Mouse (Mus musculus) ES-Bruce4 (cell line): ENCODE results near the gene Gpank1. TPM values are rescaled to one million over a fixed set of nuclear protein-coding genes. Genes with fewer than 3 reads are reported as not detected.

Source experiments
- H3K27ac ChIP-seq: 2 replicates; pipeline ENCODE4 v1.5.1; 2012; ENCODE audit warnings: low read length, inconsistent platforms; ENCODE audit not compliant: insufficient read depth
- H3K27me3 ChIP-seq: 2 replicates; pipeline ENCODE4 v1.6.1; 2012; ENCODE audit warnings: mild to moderate bottlenecking, low read length, inconsistent platforms; ENCODE audit not compliant: control insufficient read depth, poor library complexity, insufficient read depth, severe bottlenecking
- H3K36me3 ChIP-seq: 2 replicates; pipeline ENCODE4 v1.6.1; 2012; ENCODE audit warnings: inconsistent platforms, mild to moderate bottlenecking, low read length, moderate library complexity; ENCODE audit not compliant: control insufficient read depth, poor library complexity, insufficient read depth, severe bottlenecking
- H3K4me1 ChIP-seq: one replicate; pipeline ENCODE4 v1.8.1; 2011; ENCODE audit warnings: low read length; ENCODE audit not compliant: control insufficient read depth, insufficient read depth
- H3K4me3 ChIP-seq: 2 replicates; pipeline ENCODE4 v1.5.1; 2011; ENCODE audit warnings: low read depth, mild to moderate bottlenecking, low read length
- H3K9ac ChIP-seq: 2 replicates; pipeline ENCODE4 v1.6.1; 2012; ENCODE audit warnings: low read depth, mild to moderate bottlenecking, inconsistent platforms; ENCODE audit not compliant: poor library complexity, severe bottlenecking
- H3K9me3 ChIP-seq: replicated peaks from 2 replicates; pipeline ENCODE4 v1.6.1; 2012; ENCODE audit warnings: mild to moderate bottlenecking, low read length, inconsistent platforms; ENCODE audit not compliant: control insufficient read depth, poor library complexity, insufficient read depth, severe bottlenecking
- CTCF ChIP-seq: IDR thresholded peaks from one replicate; pipeline ENCODE4 v1.8.1; 2011; ENCODE audit warnings: low read depth, low read length
- EP300 ChIP-seq: IDR thresholded peaks from 2 replicates; pipeline ENCODE4 v1.6.1; 2011; ENCODE audit warnings: low read depth, low read length; ENCODE audit not compliant: insufficient read depth
- POLR2A ChIP-seq: IDR thresholded peaks from one replicate; pipeline ENCODE4 v1.8.1; 2011; ENCODE audit warnings: low read length; ENCODE audit not compliant: insufficient read depth
- polyA plus RNA-seq: library from polyadenylated mRNA; stranded (reverse); fragments of >200 nt; gene quantifications from 2 replicates; pipeline ENCODE4 v1.2.4, GENCODE M21; 2011; ENCODE audit warnings: low read depth; ENCODE audit not compliant: missing spikeins, insufficient read depth, insufficient read length

The Gpank1 gene
- polyA plus RNA-seq, 1 experiment, result 19.1 TPM

GRCm38 (mm10) chr17:35080248-35080647 lies 41.0 kb upstream of the Gpank1 start:
- no peak for TF ChIP-seq POLR2A
- no peak for TF ChIP-seq EP300
- no peak for TF ChIP-seq CTCF
- Histone ChIP-seq H3K9ac (no peak overlapping the region), H3K4me3 (no peak overlapping the region), H3K9me3 (no peaks in the 10 kb centered on the region), H3K36me3 (no peaks in the 10 kb centered on the region), H3K27ac (no peak overlapping the region), H3K4me1 (peaks cover 2% of the 10 kb centered on the region), H3K27me3 (no peaks in the 10 kb centered on the region)

DNA sequence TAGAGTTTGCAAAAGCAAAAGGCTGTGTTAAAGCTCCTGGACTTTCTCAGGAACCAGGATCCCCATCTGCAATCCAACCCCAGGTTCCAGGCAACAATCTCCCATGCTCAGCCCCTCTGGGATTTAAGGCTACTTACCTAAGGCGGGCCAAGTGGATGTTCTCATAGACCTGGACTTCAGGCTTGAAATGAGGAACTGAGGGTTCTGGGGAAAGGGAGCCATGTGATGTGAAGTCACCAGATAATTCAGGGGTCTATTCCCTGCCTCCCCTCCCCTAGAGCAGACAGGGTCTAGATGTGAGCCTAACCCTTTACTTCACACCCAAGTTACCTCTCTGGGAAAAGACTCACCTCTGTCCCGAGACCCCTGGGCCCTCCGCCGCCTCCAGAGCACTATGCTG lies 40.5 kb upstream of the Gpank1 start:
- TF ChIP-seq CTCF (no peak), EP300 (no peak), POLR2A (no peak)
- H3K27me3 ChIP-seq, result no peaks in the 10 kb centered on the region
- no peak overlapping the region for H3K4me3 ChIP-seq
- H3K9me3 ChIP-seq, result no peaks in the 10 kb centered on the region
- H3K9ac ChIP-seq, result no peak overlapping the region
- no peak overlapping the region for H3K27ac ChIP-seq
- peaks cover 2% of the 10 kb centered on the region for H3K4me1 ChIP-seq
- H3K36me3 ChIP-seq, result no peaks in the 10 kb centered on the region

GRCm38 (mm10) chr17:35082841-35083576 lies 38.2 kb upstream of the Gpank1 start:
- Histone ChIP-seq H3K36me3 (no peaks in the 10 kb centered on the region), H3K4me1 (no peaks in the 10 kb centered on the region), H3K9ac (no peak overlapping the region), H3K4me3 (no peak overlapping the region), H3K9me3 (no peaks in the 10 kb centered on the region), H3K27me3 (no peaks in the 10 kb centered on the region), H3K27ac (no peak overlapping the region)
- TF ChIP-seq POLR2A, result no peak

GRCm38 (mm10) chr17:35083929-35084497 lies 37.2 kb upstream of the Gpank1 start:
- Histone ChIP-seq H3K36me3 (no peaks in the 10 kb centered on the region), H3K27ac (no peak overlapping the region), H3K27me3 (no peaks in the 10 kb centered on the region), H3K9me3 (no peaks in the 10 kb centered on the region), H3K4me1 (no peaks in the 10 kb centered on the region), H3K9ac (no peak overlapping the region), H3K4me3 (no peak overlapping the region)
- no peak for TF ChIP-seq CTCF
- TF ChIP-seq POLR2A, result no peak
- no peak for TF ChIP-seq EP300

DNA sequence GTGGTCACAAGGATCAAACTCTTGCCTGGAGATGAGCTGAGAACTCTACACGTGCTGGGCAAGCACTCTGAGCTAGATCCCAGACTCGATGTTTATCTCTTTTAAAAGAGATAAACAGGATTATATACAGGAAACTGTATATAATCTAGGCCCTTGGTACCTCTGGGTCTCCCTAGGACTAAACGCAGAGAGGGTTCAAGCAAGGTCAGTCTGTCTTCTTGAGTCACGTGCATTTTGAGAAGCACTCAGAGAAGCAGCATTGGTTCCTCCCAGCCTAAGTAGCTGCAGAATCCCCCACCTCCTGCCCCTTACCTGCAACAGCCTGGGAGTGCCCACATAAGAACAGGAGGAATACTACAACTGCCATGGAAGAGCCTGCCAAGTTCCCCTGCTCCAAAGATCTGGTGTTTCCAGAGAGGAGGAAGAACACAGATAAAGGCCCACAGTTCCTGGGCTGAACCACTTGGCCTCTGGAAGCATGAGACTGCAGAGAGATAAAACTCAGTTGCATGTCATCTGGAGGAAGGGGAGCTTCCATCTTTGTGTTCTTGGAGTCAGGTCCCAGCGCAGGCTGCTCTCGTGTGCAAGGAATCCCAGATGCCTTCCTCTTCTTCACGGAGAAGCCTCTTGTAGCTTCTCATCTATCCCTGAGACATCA lies 35.9 kb upstream of the Gpank1 start, which contains the start of gene Ly6g6f:
Ly6g6f (minus strand) TSS at position 403 of the 658 bp plus-strand sequence.
- Histone ChIP-seq H3K9me3 (no peaks in the 10 kb centered on the region), H3K36me3 (no peaks in the 10 kb centered on the region), H3K9ac (no peak within 1 kb of the TSS), H3K4me1 (no peaks in the 10 kb centered on the region), H3K4me3 (no peak within 1 kb of the TSS), H3K27ac (no peak within 1 kb of the TSS), H3K27me3 (no peaks in the 10 kb centered on the region)
- no peak for TF ChIP-seq EP300
- TF ChIP-seq POLR2A, result no peak
- TF ChIP-seq CTCF, result no peak

- H3K9me3 ChIP-seq, result no peaks in the 10 kb centered on the region
- H3K4me1 ChIP-seq, result no peaks in the 10 kb centered on the region
- no peak overlapping the region for H3K4me3 ChIP-seq
- H3K9ac ChIP-seq, result no peak overlapping the region
- no peak overlapping the region for H3K27ac ChIP-seq
- H3K27me3 ChIP-seq, result no peaks in the 10 kb centered on the region
- H3K36me3 ChIP-seq, result no peaks in the 10 kb centered on the region
- TF ChIP-seq EP300 (no peak), POLR2A (no peak)
Measured at GRCm38 (mm10) chr17:35088151-35088550, 33.1 kb upstream of the Gpank1 start.
